ENCODE assay signal across 12 mouse cellular contexts in the genomic region with DNA sequence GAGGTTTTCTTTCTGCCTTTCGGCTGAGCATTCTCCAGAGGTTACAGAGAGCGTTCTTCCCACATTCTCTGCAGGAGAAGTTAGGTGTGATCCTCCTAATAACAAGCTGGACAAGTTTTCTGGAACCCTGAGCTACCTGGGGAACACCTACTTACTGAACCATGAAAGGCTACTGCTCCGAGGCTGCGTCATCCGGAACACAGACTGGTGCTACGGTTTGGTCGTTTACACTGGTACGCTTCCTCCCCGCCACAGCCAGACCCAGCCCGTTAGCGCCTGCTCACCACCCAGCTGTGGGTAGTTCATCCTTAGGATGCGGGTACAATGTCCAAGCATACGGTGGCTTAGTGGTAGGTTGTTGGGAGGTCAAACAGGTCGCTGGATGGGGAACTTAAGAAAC. TPM values are rescaled to one million over a fixed set of nuclear protein-coding genes. Genes with fewer than 3 reads are reported as not detected.
"Had no signal": no experiment of that assay in that cellular context is flagged by ENCODE, and none has a peak within 500 bp of the region (broad histone marks: within the 10 kb centered on the region; RNA-seq: fewer than 3 reads in every experiment).

No protein-coding gene starts in this region.

- ATAC-seq: inflammation-experienced regulatory T-cells, adult 6 months; intestine, postnatal 0 days; liver, embryonic 12.5 days had no signal

- H3K9me3 ChIP-seq: limb, embryonic 15.5 days; liver, embryonic 12.5 days; lung, embryonic 15.5 days; midbrain, embryonic 12.5 days had no signal

- H3K27ac ChIP-seq: limb, embryonic 15.5 days; liver, embryonic 12.5 days; lung, embryonic 15.5 days; midbrain, embryonic 12.5 days had no signal

- H3K4me1 ChIP-seq: limb, embryonic 15.5 days; liver, embryonic 12.5 days; lung, embryonic 15.5 days; midbrain, embryonic 12.5 days had no signal

- H3K27me3 ChIP-seq: limb, embryonic 15.5 days; liver, embryonic 12.5 days; lung, embryonic 15.5 days; midbrain, embryonic 12.5 days had no signal

- H3K9ac ChIP-seq: limb, embryonic 15.5 days; liver, embryonic 12.5 days; lung, embryonic 15.5 days; midbrain, embryonic 12.5 days had no signal

- H3K4me2 ChIP-seq: limb, embryonic 15.5 days; liver, embryonic 12.5 days; lung, embryonic 15.5 days; midbrain, embryonic 12.5 days had no signal

- H3K4me3 ChIP-seq: limb, embryonic 15.5 days; liver, embryonic 12.5 days; lung, embryonic 15.5 days; midbrain, embryonic 12.5 days had no signal

- H3K36me3 ChIP-seq: limb, embryonic 15.5 days; liver, embryonic 12.5 days; lung, embryonic 15.5 days; midbrain, embryonic 12.5 days had no signal

- DNase-seq: layer of hippocampus, adult 9-11 months; layer of hippocampus, postnatal 36 days; lung, postnatal 14 days; right cerebral cortex, adult 18-20 months; right cerebral cortex, postnatal 25 days; thymus, postnatal 36 days had no signal

RNA-seq across cellular contexts. Expression of gene Atp8b5, which starts 55.4 kb away (rescaled TPM):
- polyA plus RNA-seq: inflammation-experienced regulatory T-cells, adult 6 months had no signal

RNA-seq across cellular contexts. Expression of gene Rusc2, which starts 59.4 kb away (rescaled TPM):
- polyA plus RNA-seq: inflammation-experienced regulatory T-cells, adult 6 months had no signal
